ENCODE assay signal across 28 mouse cellular contexts in the genomic region with DNA sequence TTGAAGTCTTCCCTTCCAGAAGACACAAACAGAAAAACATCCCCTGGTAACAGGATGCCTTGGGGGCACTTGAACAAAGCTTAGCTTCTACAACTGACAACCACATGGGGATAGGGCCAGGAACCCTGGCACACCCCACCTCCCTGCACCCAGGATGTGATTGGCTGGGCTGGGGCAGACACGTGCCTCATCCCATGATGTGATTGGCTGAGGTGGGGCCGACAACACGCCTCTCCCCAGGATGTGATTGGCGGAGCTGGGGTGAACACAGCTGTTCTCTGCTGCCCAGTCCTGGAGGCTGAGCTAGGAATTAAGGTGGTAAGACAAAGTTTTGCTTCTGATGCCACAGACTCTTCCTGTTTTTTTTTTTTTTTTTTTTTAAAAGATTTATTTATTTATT. TPM values are rescaled to one million over a fixed set of nuclear protein-coding genes. Genes with fewer than 3 reads are reported as not detected.
DNase-seq lines count a peak whose midpoint lies in the region; ATAC-seq and TF ChIP-seq lines count a peak whose summit lies in the region.
"Had no signal": no experiment of that assay in that cellular context is flagged by ENCODE, and none has a peak within 500 bp of the region (broad histone marks: within the 10 kb centered on the region; RNA-seq: fewer than 3 reads in every experiment).

No protein-coding gene starts in this region.

- no peak for ATAC-seq in intestine, postnatal 0 days
- ATAC-seq: activated CD4-positive, CD25-positive, alpha-beta regulatory T cell, adult 4 months; forebrain, embryonic 15.5 days; hindbrain, embryonic 16.5 days had no signal

- peak; percentile 17 for DNase-seq in 416B (ENCODE audit: low read depth)
- DNase-seq in ES-CJ7 (ENCODE audit: low read depth, low spot score): peak; percentile 73
- DNase-seq in R1 (ENCODE audit: low read depth, low spot score): peak; percentile 84
- no peak for DNase-seq in lung, postnatal 36 days
- DNase-seq in right cerebral cortex, postnatal 4 days: no peak
- DNase-seq: adrenal gland, adult 8-10 months; adrenal gland, postnatal 25 days; cerebellum, adult 11-12 months; cerebellum, adult 8-10 months; cerebellum, postnatal 10 days; cerebellum, postnatal 36 days; embryo, embryonic 11 days; gastrocnemius, postnatal 25 days; heart, adult 18-20 months; heart, postnatal 10 days; heart, postnatal 36 days had no signal

- H3K4me1 ChIP-seq in intestine, postnatal 0 days (replicated peaks; ENCODE audit: control insufficient read depth, insufficient read depth, low read length): no peaks in the 10 kb centered on the region
- H3K4me1 ChIP-seq: embryonic facial prominence, embryonic 13.5 days; heart, embryonic 12.5 days; heart, embryonic 15.5 days had no signal

- no peak overlapping the region for H3K4me2 ChIP-seq in intestine, postnatal 0 days (replicated peaks; ENCODE audit: low read depth)
- H3K4me2 ChIP-seq: embryonic facial prominence, embryonic 13.5 days; forebrain, embryonic 12.5 days; forebrain, embryonic 15.5 days; heart, embryonic 12.5 days; heart, embryonic 15.5 days; hindbrain, embryonic 13.5 days had no signal

- 74% methylated on average over 4 of the region's 4 CpGs for WGBS in intestine, postnatal 0 days

- H3K9me3 ChIP-seq in intestine, postnatal 0 days (ENCODE audit: control insufficient read depth): no peaks in the 10 kb centered on the region
- H3K9me3 ChIP-seq: embryonic facial prominence, embryonic 10.5 days; embryonic facial prominence, embryonic 13.5 days; forebrain, embryonic 15.5 days; heart, embryonic 15.5 days; hindbrain, embryonic 13.5 days had no signal

- H3K27ac ChIP-seq in intestine, postnatal 0 days (ENCODE audit: low read depth, low read length): no peak overlapping the region
- H3K27ac ChIP-seq: embryonic facial prominence, embryonic 10.5 days; embryonic facial prominence, embryonic 13.5 days; forebrain, embryonic 12.5 days; forebrain, embryonic 15.5 days; heart, embryonic 15.5 days; hindbrain, embryonic 10.5 days; hindbrain, embryonic 13.5 days had no signal

- no peak overlapping the region for H3K9ac ChIP-seq in intestine, postnatal 0 days (ENCODE audit: low read depth, low read length)
- H3K9ac ChIP-seq: embryonic facial prominence, embryonic 13.5 days; forebrain, embryonic 12.5 days; forebrain, embryonic 15.5 days; heart, embryonic 12.5 days; heart, embryonic 15.5 days; hindbrain, embryonic 13.5 days had no signal

- H3K36me3 ChIP-seq in intestine, postnatal 0 days (ENCODE audit: control insufficient read depth, insufficient read depth): no peaks in the 10 kb centered on the region
- H3K36me3 ChIP-seq: embryonic facial prominence, embryonic 10.5 days; embryonic facial prominence, embryonic 13.5 days; forebrain, embryonic 12.5 days; forebrain, embryonic 15.5 days; heart, embryonic 12.5 days; heart, embryonic 15.5 days; hindbrain, embryonic 10.5 days; hindbrain, embryonic 13.5 days had no signal

- no peaks in the 10 kb centered on the region for H3K27me3 ChIP-seq in intestine, postnatal 0 days (replicated peaks; ENCODE audit: control insufficient read depth, insufficient read depth, low read length)
- H3K27me3 ChIP-seq: embryonic facial prominence, embryonic 13.5 days; forebrain, embryonic 15.5 days; heart, embryonic 12.5 days; heart, embryonic 15.5 days; hindbrain, embryonic 13.5 days had no signal

- TF ChIP-seq CTCF in intestine, postnatal 0 days (IDR thresholded peaks at IDR 0.05; ENCODE audit: low read depth): no peak

- no peak overlapping the region for H3K4me3 ChIP-seq in intestine, postnatal 0 days (ENCODE audit: low read depth, low read length)
- H3K4me3 ChIP-seq: embryonic facial prominence, embryonic 10.5 days; embryonic facial prominence, embryonic 13.5 days; erythroblast, embryonic 14.5 days; forebrain, embryonic 12.5 days; forebrain, embryonic 15.5 days; heart, embryonic 12.5 days; heart, embryonic 15.5 days; hindbrain, embryonic 10.5 days; hindbrain, embryonic 13.5 days had no signal

RNA-seq across cellular contexts. Expression of gene Pdcd5, which starts 31.7 kb away (rescaled TPM):
- polyA plus RNA-seq in intestine, postnatal 0 days (2015; fragmentation: Nextera tagmentation; extraction: Ambion mirVana): 168 and 169 TPM in 2 replicates

Comparison
In these comparisons a context has a peak if more than half of its experiments do, and no peak if none do; other contexts are left out.
1. DNase-seq: peak in 416B (single experiment), ES-CJ7 (single experiment) and R1 (single experiment); none in lung, postnatal 36 days (single experiment) and right cerebral cortex, postnatal 4 days (single experiment).